Mouse (Mus musculus) T-helper 1 cell (primary cell): Measurements from ENCODE around the gene Ephb1.

ENCODE experiments used
- in situ Hi-C: fragments of 300-600 bp; cut with MboI, MseI; formaldehyde crosslinking; loops from one replicate; pipeline ENCODE4 v1.15.1; 2025; ENCODE audit warnings: high pct_unique_total_duplicates

The Ephb1 gene

GRCm38 (mm10) chr9:102181276-102181675 lies 173.2 kb downstream of the Ephb1 start:
- in situ Hi-C loops, result no loop called here

GRCm38 (mm10) chr9:102180486-102180885 lies 174.0 kb downstream of the Ephb1 start:
- in situ Hi-C loops, result no loop called here

GRCm38 (mm10) chr9:102180070-102180469 lies 174.4 kb downstream of the Ephb1 start:
- in situ Hi-C loops, result no loop called here

GRCm38 (mm10) chr9:102169706-102170105 lies 184.8 kb downstream of the Ephb1 start:
- in situ Hi-C loops, result no loop called here

- in situ Hi-C loops, result no loop called here
These were observed 198.6 kb downstream of the Ephb1 start for GRCm38 (mm10) chr9:102155876-102156275.

GRCm38 (mm10) chr9:102139181-102139580 lies 215.3 kb downstream of the Ephb1 start:
- in situ Hi-C loops, result no loop called here

GRCm38 (mm10) chr9:102138671-102139070 lies 215.8 kb downstream of the Ephb1 start:
- in situ Hi-C loops, result no loop called here

GRCm38 (mm10) chr9:102138187-102138586 lies 216.3 kb downstream of the Ephb1 start:
- in situ Hi-C loops, result no loop called here

GRCm38 (mm10) chr9:102130506-102130905 lies 224.0 kb downstream of the Ephb1 start:
- in situ Hi-C loops, result no loop called here

- in situ Hi-C loops, result no loop called here
These were observed 228.0 kb downstream of the Ephb1 start for GRCm38 (mm10) chr9:102126510-102126909.

GRCm38 (mm10) chr9:102122880-102123453 lies 231.5 kb downstream of the Ephb1 start:
- in situ Hi-C loops, result no loop called here

- in situ Hi-C loops, result no loop called here
These were observed 235.1 kb downstream of the Ephb1 start for GRCm38 (mm10) chr9:102119422-102119821.

GRCm38 (mm10) chr9:102115326-102115725 lies 239.2 kb downstream of the Ephb1 start:
- in situ Hi-C loops, result no loop called here

GRCm38 (mm10) chr9:102111471-102111870 lies 243.0 kb downstream of the Ephb1 start:
- in situ Hi-C loops, result no loop called here

- in situ Hi-C loops, result no loop called here
These were observed 246.5 kb downstream of the Ephb1 start for GRCm38 (mm10) chr9:102107978-102108377.

GRCm38 (mm10) chr9:102107213-102107612 lies 247.3 kb downstream of the Ephb1 start:
- in situ Hi-C loops, result no loop called here

- in situ Hi-C loops, result no loop called here
These were observed 257.7 kb downstream of the Ephb1 start for GRCm38 (mm10) chr9:102096825-102097224.

GRCm38 (mm10) chr9:102088598-102088997 lies 265.9 kb downstream of the Ephb1 start:
- in situ Hi-C loops, result no loop called here

- in situ Hi-C loops, result no loop called here
These were observed 268.3 kb downstream of the Ephb1 start for GRCm38 (mm10) chr9:102086053-102086706.

- in situ Hi-C loops, result no loop called here
These were observed 269.0 kb downstream of the Ephb1 start for GRCm38 (mm10) chr9:102085477-102085876.

- in situ Hi-C loops, result no loop called here
These were observed 273.6 kb downstream of the Ephb1 start for GRCm38 (mm10) chr9:102080934-102081333.

- in situ Hi-C loops, result no loop called here
These were observed 275.3 kb downstream of the Ephb1 start for GRCm38 (mm10) chr9:102079151-102079550.

- in situ Hi-C loops, result no loop called here
These were observed 276.3 kb downstream of the Ephb1 start for GRCm38 (mm10) chr9:102078238-102078637.

- in situ Hi-C loops, result no loop called here
These were observed 279.0 kb downstream of the Ephb1 start for GRCm38 (mm10) chr9:102075539-102075938.
